Mouse (Mus musculus) frontal cortex, adult (tissue): Measurements from ENCODE around the gene Nprl3.

Experiments used
- ATAC-seq: cut with Nextera tagmentation; 2 replicates; pipeline ENCODE4 v1.9.2; 2017; ENCODE audit warnings: mild to moderate bottlenecking, moderate library complexity, mixed read lengths; ENCODE audit not compliant: low TSS enrichment

Gene Nprl3

GRCm38 (mm10) chr11:32245614-32246013 is 21.9 kb downstream of the Nprl3 start:
- no peak for ATAC-seq

GRCm38 (mm10) chr11:32244617-32245016 is 22.9 kb downstream of the Nprl3 start:
- ATAC-seq: no peak

- no peak for ATAC-seq
These were observed 23.4 kb downstream of the Nprl3 start for GRCm38 (mm10) chr11:32244064-32244463.

- peak; percentile 72 for ATAC-seq
These were observed 24.1 kb downstream of the Nprl3 start for GRCm38 (mm10) chr11:32243205-32243955.

GRCm38 (mm10) chr11:32242209-32242608 is 25.3 kb downstream of the Nprl3 start:
- ATAC-seq: no peak

- no peak for ATAC-seq
These were observed 26.1 kb downstream of the Nprl3 start for GRCm38 (mm10) chr11:32241391-32241790.

GRCm38 (mm10) chr11:32238093-32238860 is 29.2 kb downstream of the Nprl3 start:
- peak; percentile 45 for ATAC-seq

GRCm38 (mm10) chr11:32237411-32237795 is 30.1 kb downstream of the Nprl3 start:
- ATAC-seq: no peak

- ATAC-seq: no peak
These were observed 30.6 kb downstream of the Nprl3 start for GRCm38 (mm10) chr11:32236712-32237410.

GRCm38 (mm10) chr11:32236132-32236531 is 31.4 kb downstream of the Nprl3 start:
- ATAC-seq: no peak

GRCm38 (mm10) chr11:32235646-32236045 is 31.9 kb downstream of the Nprl3 start:
- peak; percentile 42 for ATAC-seq

GRCm38 (mm10) chr11:32234816-32235485 is 32.6 kb downstream of the Nprl3 start:
- no peak for ATAC-seq

- ATAC-seq: no peak
These were observed 33.6 kb downstream of the Nprl3 start for GRCm38 (mm10) chr11:32233895-32234294.

- ATAC-seq: no peak
These were observed 34.7 kb downstream of the Nprl3 start for GRCm38 (mm10) chr11:32232848-32233247.

GRCm38 (mm10) chr11:32231125-32231524 is 36.4 kb downstream of the Nprl3 start:
- peak; percentile 33 for ATAC-seq

- peak; percentile 39 for ATAC-seq
These were observed 37.3 kb downstream of the Nprl3 start for GRCm38 (mm10) chr11:32230220-32230619.

GRCm38 (mm10) chr11:32228292-32228845 is 39.1 kb downstream of the Nprl3 start:
- ATAC-seq: no peak

GRCm38 (mm10) chr11:32227555-32227954 is 40.0 kb downstream of the Nprl3 start:
- ATAC-seq: no peak

GRCm38 (mm10) chr11:32227041-32227440 is 40.5 kb downstream of the Nprl3 start:
- no peak for ATAC-seq

GRCm38 (mm10) chr11:32226124-32226871 is 41.2 kb downstream of the Nprl3 start, which contains the start of gene Mpg:
TSS of gene Mpg (plus strand) at chr11:32226505.
- peak; percentile 58 for ATAC-seq
